Mouse (Mus musculus): Measurements from ENCODE around the gene Ciao1.
"Not testable (repeated sequence)": the region's sequence is repeated elsewhere in the genome, so short reads cannot be mapped to it uniquely, and the experiment has no call there.

The Ciao1 gene

DNA sequence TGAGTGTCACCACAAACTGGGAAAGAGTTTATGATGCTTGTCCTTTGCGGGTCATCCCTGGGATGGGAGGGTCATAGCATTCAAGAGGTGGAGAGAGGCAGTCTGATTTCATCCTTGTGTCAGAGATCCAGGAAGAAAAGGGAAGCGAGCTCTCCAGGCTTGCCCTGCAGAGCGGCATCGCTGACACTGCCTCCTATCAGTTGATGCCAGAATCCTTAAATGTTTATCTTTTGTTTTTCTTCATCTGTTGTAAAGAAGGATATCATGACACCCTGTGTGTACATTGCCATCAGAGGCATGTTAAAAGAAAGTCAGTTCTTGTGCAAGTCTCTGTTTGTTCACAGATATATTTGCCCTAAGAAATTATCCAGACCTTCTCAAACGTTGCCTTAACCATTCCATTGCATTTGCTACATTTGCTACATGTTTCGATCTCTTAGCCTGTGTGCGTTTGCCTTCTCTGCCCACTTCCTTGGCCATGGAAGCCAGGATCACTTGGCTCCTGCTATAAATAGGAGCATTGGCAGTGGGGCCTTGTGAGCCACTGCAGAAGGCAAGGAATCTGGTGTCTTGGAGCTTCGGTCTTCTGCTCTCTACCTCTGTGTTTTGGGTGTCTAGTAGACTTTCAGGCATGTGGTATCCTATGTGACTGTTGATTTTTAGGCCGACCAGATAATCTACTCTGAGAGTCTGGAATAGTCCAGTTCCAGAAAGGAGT, 2.8 kb upstream of the Ciao1 start:
- DNase-seq (ENCODE audit: low spot score in 2 of 2): no peak

DNA sequence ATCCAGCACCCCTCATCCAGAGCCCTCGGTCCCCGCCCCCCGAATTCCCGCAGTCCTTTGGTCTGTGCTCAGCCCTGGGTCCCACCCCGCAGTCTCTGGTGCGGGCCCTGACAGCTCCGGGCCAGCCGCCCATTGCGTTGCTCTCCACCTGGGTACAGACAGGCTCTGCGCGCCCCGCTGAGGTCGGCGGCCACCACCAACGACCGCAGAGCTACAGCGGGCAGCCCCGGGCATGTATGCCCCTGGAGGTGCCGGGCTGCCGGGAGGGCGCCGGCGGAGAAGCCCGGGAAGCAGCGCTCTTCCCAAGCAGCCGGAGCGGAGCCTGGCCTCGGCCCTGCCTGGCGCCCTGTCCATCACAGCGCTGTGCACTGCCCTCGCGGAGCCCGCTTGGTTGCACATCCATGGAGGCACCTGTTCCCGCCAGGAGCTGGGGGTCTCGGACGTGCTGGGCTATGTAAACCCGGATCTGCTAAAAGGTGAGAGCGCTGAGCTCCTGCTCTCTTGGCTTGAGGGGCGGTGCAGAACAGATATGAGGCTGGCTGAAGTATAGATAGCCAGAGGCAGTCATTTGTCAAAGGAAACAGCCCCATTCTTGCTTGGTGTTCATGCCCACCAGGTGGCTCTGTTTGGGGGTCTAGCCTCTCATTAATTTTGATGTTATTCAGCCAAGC, 853 bp upstream of the Ciao1 start:
- peak in 1 of 2 experiments; percentile 47 for DNase-seq (ENCODE audit: low spot score in 2 of 2)

DNA sequence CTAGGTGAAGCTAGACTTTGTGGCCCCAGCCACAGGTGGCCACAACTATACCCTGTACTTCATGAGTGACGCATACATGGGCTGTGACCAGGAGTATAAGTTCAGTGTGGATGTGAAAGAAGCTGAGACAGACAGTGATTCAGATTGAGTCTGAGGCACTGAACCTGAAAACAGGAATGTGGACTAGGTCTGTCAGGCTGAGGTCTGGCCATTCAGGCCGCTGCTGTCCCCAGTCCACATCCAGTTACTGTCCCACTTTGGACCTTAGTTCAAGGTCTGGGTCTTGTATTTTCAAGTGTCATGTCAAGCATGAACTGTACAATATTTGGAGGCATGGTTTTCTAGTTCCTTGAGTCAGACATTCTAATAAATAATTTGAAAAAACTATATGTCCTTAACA, 7.6 kb downstream of the Ciao1 start:
- no peak for DNase-seq (ENCODE audit: low spot score in 2 of 2)

DNA sequence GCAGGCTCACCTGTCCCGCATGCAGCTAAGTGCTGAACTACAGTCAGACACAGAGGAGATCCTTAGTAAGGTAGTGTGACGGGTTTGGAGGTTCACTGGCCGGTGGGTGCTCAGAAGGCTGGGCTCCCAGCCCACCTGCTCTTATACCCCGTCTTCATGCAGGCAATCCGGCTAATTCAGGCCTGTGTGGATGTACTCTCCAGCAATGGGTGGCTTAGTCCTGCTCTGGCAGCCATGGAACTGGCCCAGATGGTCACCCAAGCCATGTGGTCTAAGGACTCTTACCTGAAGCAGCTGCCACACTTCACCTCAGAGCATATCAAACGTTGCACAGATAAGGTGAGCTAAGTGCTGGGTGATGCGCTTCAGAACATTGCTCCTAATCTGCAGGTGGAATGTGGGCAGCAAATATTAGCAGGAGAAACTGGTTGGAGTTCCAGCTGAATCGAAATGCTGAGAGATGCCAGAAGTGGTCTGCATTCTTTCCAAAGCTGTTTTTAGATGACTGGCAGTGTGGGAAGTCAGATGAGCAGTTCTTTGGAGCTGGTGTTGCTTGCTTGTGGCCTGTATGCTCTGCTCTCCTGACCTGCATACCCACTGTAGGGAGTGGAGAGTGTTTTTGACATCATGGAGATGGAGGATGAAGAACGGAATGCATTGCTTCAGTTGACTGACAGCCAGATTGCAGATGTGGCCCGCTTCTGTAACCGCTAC, 9.6 kb downstream of the Ciao1 start:
- no peak for DNase-seq (ENCODE audit: low spot score in 2 of 2)

DNA sequence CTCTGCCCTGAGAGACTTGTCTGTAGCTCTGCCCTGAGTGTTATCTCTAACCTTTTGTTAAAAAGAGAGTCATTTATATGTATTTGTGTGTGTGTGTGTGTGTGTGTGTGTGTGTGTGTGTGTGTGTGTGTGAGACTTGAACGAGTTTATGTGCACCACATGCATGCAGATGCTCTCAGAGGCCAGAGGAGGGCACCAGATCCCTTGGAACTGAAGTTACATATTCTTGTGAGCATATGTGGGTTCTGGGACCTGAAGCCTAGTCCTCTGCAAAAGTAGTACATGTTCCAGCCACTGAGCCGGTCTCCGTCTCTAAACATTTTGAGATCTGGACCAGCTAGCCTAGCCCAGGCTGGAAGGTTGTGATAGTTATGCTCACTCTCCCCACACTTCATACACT, 22.4 kb downstream of the Ciao1 start:
- DNase-seq (ENCODE audit: low spot score in 2 of 2): no peak

DNA sequence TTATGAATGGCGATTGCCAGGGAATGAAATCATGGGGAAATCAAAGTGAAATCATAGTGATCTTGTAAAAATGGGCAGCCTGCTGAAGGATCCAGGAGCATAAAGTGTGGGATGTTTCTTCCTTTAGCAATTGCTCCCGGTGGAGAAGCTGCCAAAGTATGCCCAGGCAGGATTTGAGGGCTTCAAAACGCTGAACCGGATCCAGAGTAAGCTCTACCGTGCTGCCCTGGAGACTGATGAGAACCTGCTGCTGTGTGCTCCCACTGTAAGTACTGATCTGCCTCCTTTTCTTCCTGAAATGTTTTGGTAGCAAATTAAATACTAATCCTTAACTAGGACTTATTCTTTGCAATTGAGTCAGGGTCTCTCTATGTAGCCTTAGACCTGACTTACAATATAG, 29.9 kb downstream of the Ciao1 start:
- DNase-seq (ENCODE audit: low spot score in 2 of 2): no peak

DNA sequence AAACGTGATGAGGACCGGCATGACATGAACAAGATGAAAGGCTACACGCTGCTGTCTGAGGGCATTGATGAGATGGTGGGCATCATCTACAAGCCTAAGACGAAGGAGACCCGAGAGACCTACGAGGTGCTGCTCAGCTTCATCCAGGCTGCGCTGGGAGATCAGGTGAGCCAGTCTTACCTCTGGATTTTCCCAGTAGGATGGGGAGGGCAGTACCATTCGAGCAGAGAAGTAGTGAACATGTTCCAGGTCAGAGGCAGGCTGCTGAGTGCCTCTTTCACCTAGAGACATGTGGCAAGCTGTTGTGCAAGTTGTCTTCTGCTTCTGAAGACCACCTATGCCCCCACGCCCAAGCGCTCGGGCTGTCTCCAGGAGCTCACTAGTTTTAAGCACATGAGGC, 36.9 kb downstream of the Ciao1 start:
- DNase-seq (ENCODE audit: low spot score in 2 of 2): no peak

DNA sequence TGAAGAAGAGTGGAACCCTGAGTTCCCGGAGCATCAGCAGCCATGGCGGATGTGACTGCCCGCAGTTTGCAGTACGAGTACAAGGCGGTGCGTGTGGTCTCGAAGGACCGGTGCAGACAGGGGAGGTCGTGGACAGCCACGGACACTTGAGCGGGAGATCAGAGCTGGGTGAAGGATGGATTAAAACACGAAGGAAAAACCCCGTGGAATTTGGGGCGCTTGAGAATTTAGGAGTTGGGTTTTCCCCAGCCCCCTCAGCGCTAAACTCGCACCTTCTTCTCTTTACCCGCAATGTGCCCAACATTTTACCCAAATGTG, 39.2 kb downstream of the Ciao1 start:
- DNase-seq (ENCODE audit: low spot score in 2 of 2): no peak

DNA sequence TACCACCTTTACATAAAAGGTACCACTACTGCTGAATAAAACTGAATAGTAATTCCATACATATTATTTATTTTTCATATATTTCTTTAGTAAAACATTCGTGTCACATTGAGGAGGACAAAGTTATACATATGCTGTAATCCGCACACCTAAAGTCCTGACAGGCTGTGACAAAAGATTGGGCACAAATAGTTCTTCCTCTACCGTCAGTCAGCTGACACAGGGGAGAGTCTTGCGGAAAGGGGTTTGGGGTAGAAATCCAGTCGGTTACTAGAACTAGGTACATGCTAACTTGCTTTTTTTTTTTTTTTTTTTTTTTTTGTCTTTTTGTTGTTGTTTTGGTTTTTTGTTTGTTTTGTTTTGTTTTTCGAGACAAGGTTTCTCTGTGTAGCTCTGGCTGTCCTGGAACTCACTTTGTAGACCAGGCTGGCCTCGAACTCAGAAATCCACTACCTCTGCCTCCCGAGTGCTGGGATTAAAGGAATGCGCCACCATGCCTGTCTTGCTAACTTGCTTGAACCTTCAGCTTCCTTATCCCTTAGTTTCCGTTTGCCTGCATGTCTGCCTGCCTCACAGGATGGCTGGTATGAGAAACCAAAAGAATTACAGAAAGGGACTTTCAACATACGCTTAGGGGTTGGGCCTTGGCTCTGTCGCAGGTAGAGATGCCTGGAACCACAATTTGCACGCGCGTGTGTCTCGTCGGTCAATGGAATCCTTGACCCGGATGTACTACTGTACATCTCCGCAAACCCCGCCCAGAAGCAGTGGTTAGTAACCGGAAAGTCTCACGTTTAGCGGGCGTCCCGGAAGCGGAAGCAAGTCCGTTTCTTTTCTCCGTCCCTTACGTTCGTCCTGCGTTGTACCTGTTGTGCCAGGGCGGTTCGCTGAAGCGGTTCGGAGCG, 39.8 kb downstream of the Ciao1 start, which contains the start of the genes 1810024B03Rik and Snrnp200:
Gene 1810024B03Rik (minus strand): TSS at position 734 of the 905 bp plus-strand sequence.
Gene Snrnp200 (plus strand): TSS at position 840 of the 905 bp plus-strand sequence.
- DNase-seq (ENCODE audit: low spot score in 2 of 2): peak; percentile 88 to 92

DNA sequence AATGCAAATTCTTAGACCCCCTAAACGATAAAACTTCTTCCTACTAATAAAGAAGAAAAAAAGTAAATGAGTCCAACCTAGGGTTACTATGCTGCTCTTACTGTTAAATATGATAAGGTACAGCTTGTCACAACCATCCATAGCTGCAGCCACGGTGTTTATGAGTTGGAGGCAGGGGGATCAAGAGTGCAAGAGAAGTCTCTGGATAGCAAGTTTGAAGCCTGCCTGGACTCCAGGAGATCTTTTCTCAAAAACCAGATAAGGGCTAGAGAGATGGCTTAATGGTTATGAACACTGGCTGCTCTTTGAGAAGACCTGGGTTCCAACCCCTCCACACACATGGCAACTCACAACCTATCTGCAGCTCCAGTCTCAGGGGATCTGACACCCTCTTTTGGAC, 40.7 kb downstream of the Ciao1 start:
- no peak for DNase-seq (ENCODE audit: low spot score in 2 of 2)

DNA sequence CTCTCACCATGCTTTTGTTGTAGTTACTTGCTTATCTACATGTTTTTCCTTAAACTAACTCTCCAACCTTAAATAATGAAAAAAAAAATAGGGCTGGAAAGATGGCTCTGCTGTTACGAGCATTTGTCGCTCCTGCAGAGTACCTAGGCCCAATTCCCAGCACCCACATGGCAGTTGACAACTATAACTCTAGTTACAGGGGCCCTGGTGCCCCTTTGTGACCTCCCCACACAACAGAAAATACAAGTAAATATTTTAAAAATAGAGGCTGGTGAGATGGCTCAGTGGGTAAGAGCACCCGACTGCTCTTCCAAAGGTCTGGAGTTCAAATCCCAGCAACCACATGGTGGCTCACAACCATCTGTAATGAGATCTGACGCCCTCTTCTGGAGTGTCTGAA, 41.7 kb downstream of the Ciao1 start:
- not testable (repeated sequence) for DNase-seq (ENCODE audit: low spot score in 2 of 2)

DNA sequence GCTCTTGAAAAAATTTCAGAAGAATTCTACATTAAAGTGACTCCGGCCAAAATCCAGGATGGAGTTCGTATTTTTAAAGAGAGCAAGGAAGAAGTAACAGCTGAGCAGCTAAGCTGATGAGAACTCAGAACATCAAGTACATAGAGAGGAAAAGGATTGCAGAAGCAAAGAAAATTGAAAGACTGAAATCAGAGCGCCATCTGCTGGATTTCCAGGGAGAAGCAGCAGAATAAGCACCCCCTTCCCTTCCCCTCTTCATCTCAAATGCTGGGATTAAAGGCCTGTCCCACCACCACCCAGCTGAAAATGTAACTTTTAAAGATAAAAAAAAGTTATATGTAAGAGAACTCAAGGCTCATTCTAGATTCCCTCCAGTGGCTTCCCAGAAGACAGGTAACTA, 42.7 kb downstream of the Ciao1 start:
- DNase-seq (ENCODE audit: low spot score in 2 of 2): no peak

Data from urinary bladder, postnatal 4 days (tissue).